Mouse (Mus musculus) megakaryocyte, embryonic 14.5 days (primary cell): ENCODE measurements around the gene Map4k2.

ENCODE experiments used
- FLI1 ChIP-seq: IDR thresholded peaks from 2 replicates; pipeline ENCODE4 v1.6.1; 2012; ENCODE audit warnings: low read length, inconsistent platforms, mixed read lengths
- GATA1 ChIP-seq: IDR thresholded peaks from 3 replicates; pipeline ENCODE4 v1.6.1; 2012; ENCODE audit warnings: mixed read lengths, low read length, inconsistent platforms, borderline replicate concordance

DNA sequence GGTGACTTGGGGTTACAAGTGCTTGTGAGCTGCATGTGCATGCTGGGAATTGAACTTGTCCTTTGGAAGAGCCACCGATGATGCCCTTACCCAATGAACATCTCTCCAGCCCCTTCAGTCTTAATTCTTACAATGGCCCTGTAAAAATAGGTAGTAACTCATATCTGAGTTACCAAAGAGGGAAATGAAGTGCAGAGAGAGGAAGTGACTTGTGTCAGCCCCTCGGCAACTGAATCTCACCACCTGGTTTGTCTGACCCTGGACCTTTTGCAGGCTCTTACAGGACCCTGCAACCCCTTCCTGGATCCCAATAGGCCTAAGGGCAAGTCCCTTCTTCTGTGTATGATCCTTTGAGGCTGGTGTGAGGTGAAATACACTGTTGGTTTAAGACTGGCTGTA, 11.2 kb downstream of the Map4k2 start:
- TF ChIP-seq GATA1 (no peak), FLI1 (no peak)
